Mouse (Mus musculus): ENCODE data around the gene Arl13a. TPM values are rescaled to one million over a fixed set of nuclear protein-coding genes. Genes with fewer than 3 reads are reported as not detected.

Arl13a gene
- polyA plus RNA-seq (2015; fragmentation: Nextera tagmentation; extraction: Ambion mirVana) = not detected in 2 replicates

GRCm38 (mm10) chrX:134187201-134187600, at the start of gene Arl13a:
Arl13a (plus strand) TSS chrX:134187501.

GRCm38 (mm10) chrX:134162043-134162720, 25.1 kb upstream of the Arl13a start, which contains the start of gene Xkrx:
Xkrx (minus strand) TSS chrX:134162076.

GRCm38 (mm10) chrX:134221856-134222255, 34.6 kb downstream of the Arl13a start, which contains the start of gene Nox1:
Nox1 (minus strand) TSS chrX:134221956.

Other genes with a start within 250 kb of the Arl13a start
- gene Sytl4, start 205.7 kb upstream of the Arl13a start, polyA plus RNA-seq (2015; fragmentation: Nextera tagmentation; extraction: Ambion mirVana) = 0.66 and 0.73 TPM in 2 replicates
- 12.5 and 12.6 TPM in 2 replicates for gene Cstf2, start 128.3 kb upstream of the Arl13a start, polyA plus RNA-seq (2015; fragmentation: Nextera tagmentation; extraction: Ambion mirVana)
- gene Xkrx, start 25.4 kb upstream of the Arl13a start, polyA plus RNA-seq (2015; fragmentation: Nextera tagmentation; extraction: Ambion mirVana) = 0.29 and 1.1 TPM in 2 replicates
- 0.19 TPM in 1 of 2 replicates, not detected in the other for gene Nox1, start 34.5 kb downstream of the Arl13a start, polyA plus RNA-seq (2015; fragmentation: Nextera tagmentation; extraction: Ambion mirVana)
- 12.0 and 12.3 TPM in 2 replicates for gene Trmt2b, start 89.5 kb downstream of the Arl13a start, polyA plus RNA-seq (2015; fragmentation: Nextera tagmentation; extraction: Ambion mirVana)
- 2.4 and 2.7 TPM in 2 replicates for gene Tmem35a, start 107.7 kb downstream of the Arl13a start, polyA plus RNA-seq (2015; fragmentation: Nextera tagmentation; extraction: Ambion mirVana)
- 5.8 and 6.5 TPM in 2 replicates for gene Cenpi, start 120.6 kb downstream of the Arl13a start, polyA plus RNA-seq (2015; fragmentation: Nextera tagmentation; extraction: Ambion mirVana)
- 2.3 and 2.8 TPM in 2 replicates for gene Drp2, start 217.1 kb downstream of the Arl13a start, polyA plus RNA-seq (2015; fragmentation: Nextera tagmentation; extraction: Ambion mirVana)

All from skeletal muscle tissue, postnatal 0 days (tissue).